ENCODE assay signal across 11 mouse cellular contexts in the genomic region with DNA sequence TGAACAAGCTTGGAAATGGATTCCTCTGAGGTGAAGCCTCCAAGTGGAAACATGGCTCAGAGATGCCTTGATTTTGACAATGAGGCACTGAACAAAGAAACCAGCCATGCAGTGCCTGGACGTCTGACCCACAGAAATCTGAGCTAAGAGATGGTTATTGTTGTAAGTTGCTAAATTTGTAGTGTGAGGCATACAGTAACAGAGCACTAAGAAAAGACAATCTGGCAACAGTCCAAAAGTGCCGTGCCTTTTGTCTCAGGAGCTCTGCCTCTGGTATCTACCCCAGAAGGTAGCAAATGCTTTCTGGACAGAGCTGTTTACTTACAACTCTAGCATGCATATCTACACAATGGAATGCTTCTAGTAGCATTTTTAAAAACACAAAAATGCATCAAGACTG. TPM values are rescaled to one million over a fixed set of nuclear protein-coding genes. Genes with fewer than 3 reads are reported as not detected.
DNase-seq lines count a peak whose midpoint lies in the region.
"Had no signal": no experiment of that assay in that cellular context is flagged by ENCODE, and none has a peak within 500 bp of the region (broad histone marks: within the 10 kb centered on the region; RNA-seq: fewer than 3 reads in every experiment).

No protein-coding gene starts in this region.

- DNase-seq in embryo, embryonic 11 days, result peak; percentile 10
- no peak for DNase-seq in embryo, embryonic 10 days (ENCODE audit: low spot score)
- peak; percentile 9 for DNase-seq in kidney, postnatal 14 days
- DNase-seq in kidney, adult 9 months, result no peak
- peak; percentile 32 for DNase-seq in adipocyte (ENCODE audit: low spot score)
- DNase-seq in heart, postnatal 4 days, result peak; percentile 25
- DNase-seq in thymus, postnatal 14 days, result no peak
- DNase-seq in right cerebral cortex, postnatal 14 days, result no peak
- DNase-seq: adrenal gland, postnatal 10 days; cerebellum, adult 8-10 months; thymus, adult 18-20 months had no signal

RNA-seq across cellular contexts. Expression of gene Wdr59, which starts 13.3 kb away (rescaled TPM):
- total RNA-seq in heart, postnatal 4 days (2021), result 1 to 10 TPM; 8.5 to 9.0 TPM

RNA-seq across cellular contexts. Expression of gene Znrf1, which starts 27.3 kb away (rescaled TPM):
- total RNA-seq in heart, postnatal 4 days (2021), result 10 to 100 TPM; 60.1 to 60.5 TPM

Comparison
In these comparisons a context has a peak if more than half of its experiments do, and no peak if none do; other contexts are left out.
1. DNase-seq: peak in embryo, embryonic 11 days (single experiment), kidney, postnatal 14 days (single experiment), adipocyte (single experiment) and heart, postnatal 4 days (single experiment); none in embryo, embryonic 10 days (single experiment), kidney, adult 9 months (single experiment), thymus, postnatal 14 days (single experiment) and right cerebral cortex, postnatal 14 days (single experiment).